Mouse (Mus musculus) lung, postnatal 0 days (tissue): ENCODE data around the gene Lifr. TPM values are rescaled to one million over a fixed set of nuclear protein-coding genes. Genes with fewer than 3 reads are reported as not detected.

Experiments used
- ATAC-seq: fragments of 200-750 bp; cut with Nextera tagmentation; 2 replicates; pipeline ENCODE4 v1.8.0; 2017; ENCODE audit warnings: moderate library complexity
- DNase-seq: peaks from one replicate; pipeline ENCODE4 v3.0.0-alpha.2; 2016; ENCODE audit warnings: low spot score
- H3K27ac ChIP-seq: fragments of 300-500 bp; sonication (generic); 2 replicates; pipeline ENCODE4 v1.5.1; 2014; ENCODE audit warnings: antibody characterized with exemption, mild to moderate bottlenecking, low read length, mixed read lengths
- H3K27me3 ChIP-seq: fragments of 300-500 bp; sonication (generic); replicated peaks from 2 replicates; pipeline ENCODE4 v1.6.1; 2014; ENCODE audit warnings: low read length, mixed read lengths; ENCODE audit not compliant: insufficient read depth
- H3K36me3 ChIP-seq: fragments of 300-500 bp; sonication (generic); 2 replicates; pipeline ENCODE4 v1.6.1; 2014; ENCODE audit warnings: low read length, mixed read lengths; ENCODE audit not compliant: insufficient read depth
- H3K4me1 ChIP-seq: fragments of 300-500 bp; sonication (generic); 2 replicates; pipeline ENCODE4 v1.6.1; 2014; ENCODE audit warnings: antibody characterized with exemption, low read depth, low read length, mixed read lengths; ENCODE audit not compliant: insufficient read depth
- H3K4me2 ChIP-seq: fragments of 300-500 bp; sonication (generic); replicated peaks from 2 replicates; pipeline ENCODE4 v1.6.1; 2014; ENCODE audit warnings: low read depth, mild to moderate bottlenecking, low read length, moderate library complexity, mixed read lengths
- H3K4me3 ChIP-seq: fragments of 300-500 bp; sonication (generic); 2 replicates; pipeline ENCODE4 v1.5.1; 2014; ENCODE audit warnings: low read depth, low read length
- H3K9ac ChIP-seq: fragments of 300-500 bp; sonication (generic); replicated peaks from 2 replicates; pipeline ENCODE4 v1.6.1; 2014; ENCODE audit warnings: low read depth, mild to moderate bottlenecking
- H3K9me3 ChIP-seq: fragments of 300-500 bp; sonication (generic); 2 replicates; pipeline ENCODE4 v1.6.1; 2016; ENCODE audit warnings: low read length, mixed read lengths
- CTCF ChIP-seq: IDR thresholded peaks from 2 replicates; pipeline ENCODE4 v1.5.1; 2016; ENCODE audit warnings: antibody characterized with exemption, mild to moderate bottlenecking
- EP300 ChIP-seq: IDR thresholded peaks from 2 replicates; pipeline ENCODE4 v1.6.1; 2016; ENCODE audit warnings: antibody characterized with exemption, mild to moderate bottlenecking, control low read depth
- WGBS: fragments of 180-500 bp; shearing (Covaris S2); extraction: QIAGEN DNeasy Blood & Tissue Kit; methylation state at CpG from one replicate; pipeline ENCODE4 v1.1.7; 2014; 5-methylcytosine and 5-hydroxymethylcytosine counted together
- polyA plus RNA-seq: library from polyadenylated mRNA; unstranded; fragments of >200 nt; fragmentation: Nextera tagmentation; extraction: Ambion mirVana; gene quantifications from 2 replicates; pipeline ENCODE4 v1.2.1, GENCODE M21; 2015

The Lifr gene
- polyA plus RNA-seq, 1 experiment from 2014 or later, result 29.7 TPM

DNA sequence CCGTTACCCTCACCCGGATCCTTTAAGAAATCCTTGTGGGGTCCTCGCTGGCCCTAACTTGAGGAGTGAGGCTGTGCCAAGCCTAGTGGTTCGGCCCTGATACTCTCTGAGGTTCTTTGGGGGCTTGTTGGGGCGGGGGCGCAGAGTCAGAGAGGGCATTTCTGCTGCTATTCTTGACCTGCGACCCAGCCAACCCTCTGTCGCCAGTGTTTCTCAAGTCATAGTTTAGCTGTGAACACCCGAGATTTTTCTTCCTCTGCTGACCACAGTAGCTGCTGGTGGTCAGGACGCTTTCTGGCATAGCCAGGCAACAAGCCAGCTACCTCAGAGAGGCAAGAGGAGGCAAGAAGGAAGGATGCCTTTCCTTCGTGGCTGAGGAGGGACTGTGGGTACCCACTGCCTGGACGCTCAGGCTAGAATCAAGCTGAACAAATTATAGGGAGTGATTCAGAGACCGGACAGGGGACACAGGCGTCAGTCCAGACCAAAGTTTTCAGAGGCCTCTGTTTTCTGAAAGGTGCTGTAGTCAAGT is 25.4 kb upstream of the Lifr start:
- no peak overlapping the region for H3K4me2 ChIP-seq
- no peaks in the 10 kb centered on the region for H3K36me3 ChIP-seq
- TF ChIP-seq CTCF (no peak), EP300 (no peak)
- H3K9ac ChIP-seq, result no peak overlapping the region
- DNase-seq (no peak), ATAC-seq (no peak)
- H3K27me3 ChIP-seq, result no peaks in the 10 kb centered on the region
- no peak overlapping the region for H3K27ac ChIP-seq
- H3K9me3 ChIP-seq, result no peaks in the 10 kb centered on the region
- no peak overlapping the region for H3K4me3 ChIP-seq
- H3K4me1 ChIP-seq, result no peaks in the 10 kb centered on the region
- 83% methylated on average over 14 of the region's 14 CpGs for WGBS

DNA sequence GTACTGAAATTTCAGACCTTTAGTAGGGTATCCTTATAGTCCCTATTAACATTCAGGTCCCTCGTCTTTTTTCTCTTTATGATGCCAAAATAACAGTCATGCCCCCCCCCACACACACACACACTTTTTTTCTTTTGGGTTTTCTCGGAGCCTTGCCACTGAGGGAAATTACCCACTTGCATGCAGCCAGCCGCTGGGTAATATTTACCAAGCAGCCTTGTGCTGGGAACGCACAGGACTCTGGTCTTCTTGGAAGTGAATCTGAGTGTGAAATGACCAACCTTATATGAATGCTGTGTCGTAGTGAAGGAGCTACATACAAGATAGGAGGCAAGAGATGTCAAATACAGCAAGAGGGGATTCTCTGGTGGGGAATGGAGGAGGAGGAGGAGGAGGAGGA is 24.8 kb upstream of the Lifr start:
- DNase-seq, result no peak
- Histone ChIP-seq H3K36me3 (no peaks in the 10 kb centered on the region), H3K27ac (no peak overlapping the region), H3K4me2 (no peak overlapping the region), H3K4me3 (no peak overlapping the region), H3K9me3 (no peaks in the 10 kb centered on the region), H3K27me3 (no peaks in the 10 kb centered on the region), H3K4me1 (no peaks in the 10 kb centered on the region), H3K9ac (no peak overlapping the region)
- TF ChIP-seq CTCF (no peak), EP300 (no peak)
- WGBS, result 77% methylated on average over 5 of the region's 5 CpGs
- ATAC-seq, result no peak

DNA sequence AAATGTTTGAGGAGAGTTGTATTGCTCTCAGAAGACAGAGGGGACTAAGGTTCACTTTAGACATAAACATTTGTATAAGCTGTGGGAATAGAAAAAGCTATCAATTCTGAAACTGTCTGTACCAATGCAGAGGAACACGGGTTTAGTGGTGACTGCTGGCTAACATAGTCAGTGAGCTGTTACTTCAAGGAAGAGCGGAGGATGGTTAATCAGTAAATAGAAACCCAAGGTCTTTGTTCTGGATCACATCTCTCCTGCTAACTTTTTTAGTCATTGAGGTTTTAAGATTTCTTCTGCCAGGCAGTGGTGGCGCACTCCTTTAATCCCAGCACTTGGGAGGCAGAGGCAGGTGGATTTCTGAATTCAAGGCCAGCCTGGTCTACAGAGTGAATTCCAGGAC is 23.7 kb upstream of the Lifr start:
- TF ChIP-seq CTCF, result no peak
- Histone ChIP-seq H3K27me3 (no peaks in the 10 kb centered on the region), H3K27ac (no peak overlapping the region), H3K4me2 (no peak overlapping the region), H3K4me3 (no peak overlapping the region), H3K36me3 (no peaks in the 10 kb centered on the region), H3K9ac (no peak overlapping the region), H3K9me3 (no peaks in the 10 kb centered on the region), H3K4me1 (peaks cover 4% of the 10 kb centered on the region; the same call in 1 of the 2 replicates)
- WGBS, result 75% methylated on average over 3 of the region's 3 CpGs
- DNase-seq, result no peak
- no peak for ATAC-seq

- peaks cover 4% of the 10 kb centered on the region; the same call in 1 of the 2 replicates for H3K4me1 ChIP-seq
- ATAC-seq, result no peak
- no peak for TF ChIP-seq CTCF
- TF ChIP-seq EP300, result no peak
- H3K27ac ChIP-seq, result no peak overlapping the region
- H3K4me2 ChIP-seq, result no peak overlapping the region
- no peak for DNase-seq
- no peak overlapping the region for H3K4me3 ChIP-seq
- 73% methylated on average over 7 of the region's 7 CpGs for WGBS
- H3K9ac ChIP-seq, result no peak overlapping the region
- no peaks in the 10 kb centered on the region for H3K9me3 ChIP-seq
- H3K36me3 ChIP-seq, result no peaks in the 10 kb centered on the region
- no peaks in the 10 kb centered on the region for H3K27me3 ChIP-seq
Measured at GRCm38 (mm10) chr15:7069374-7069773, 21.0 kb upstream of the Lifr start.

DNA sequence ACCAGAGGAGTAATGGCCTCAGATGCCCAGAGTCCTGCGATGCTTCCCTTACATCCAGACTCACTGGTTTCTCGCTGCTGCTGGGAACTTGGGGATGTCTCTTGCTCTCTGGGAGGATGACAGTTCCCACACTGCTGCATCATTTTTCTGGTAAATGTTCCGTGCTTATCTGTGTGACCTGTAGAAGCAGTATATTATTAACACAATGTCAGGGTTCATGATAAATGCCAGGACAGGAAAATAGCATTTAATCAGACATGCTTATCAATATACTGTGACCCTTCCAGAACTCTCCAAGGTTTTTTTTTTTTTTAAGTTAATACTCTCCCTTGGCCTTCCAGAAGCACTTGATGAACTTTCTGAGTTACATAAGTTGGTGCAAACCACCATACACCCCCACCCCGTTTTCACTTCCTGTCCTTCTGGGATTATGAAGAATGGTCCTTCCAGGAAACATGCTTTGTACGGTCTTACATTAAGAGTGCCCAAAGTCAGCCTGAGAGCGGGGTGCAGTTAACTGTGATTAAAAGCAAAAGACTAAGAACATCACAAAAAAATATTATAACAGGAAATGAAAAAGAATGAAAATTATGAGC is 20.1 kb upstream of the Lifr start:
- Histone ChIP-seq H3K36me3 (no peaks in the 10 kb centered on the region), H3K4me3 (no peak overlapping the region), H3K9ac (no peak overlapping the region), H3K9me3 (no peaks in the 10 kb centered on the region), H3K4me2 (no peak overlapping the region), H3K27ac (no peak overlapping the region), H3K4me1 (peaks cover 4% of the 10 kb centered on the region; the same call in 1 of the 2 replicates), H3K27me3 (no peaks in the 10 kb centered on the region)
- DNase-seq (no peak), ATAC-seq (no peak)
- WGBS, result 48% methylated on average over 6 of the region's 6 CpGs
- TF ChIP-seq EP300, result no peak
- TF ChIP-seq CTCF, result no peak

GRCm38 (mm10) chr15:7073269-7073668 is 17.1 kb upstream of the Lifr start:
- H3K9me3 ChIP-seq, result no peaks in the 10 kb centered on the region
- no peak overlapping the region for H3K4me3 ChIP-seq
- TF ChIP-seq CTCF, result no peak
- TF ChIP-seq EP300, result no peak
- ATAC-seq (no peak), DNase-seq (no peak)
- 70% methylated on average over 3 of the region's 3 CpGs for WGBS
- no peak overlapping the region for H3K27ac ChIP-seq
- H3K27me3 ChIP-seq, result no peaks in the 10 kb centered on the region
- no peak overlapping the region for H3K4me2 ChIP-seq
- H3K36me3 ChIP-seq, result no peaks in the 10 kb centered on the region
- H3K9ac ChIP-seq, result no peak overlapping the region
- peaks cover 4% of the 10 kb centered on the region; the same call in 1 of the 2 replicates for H3K4me1 ChIP-seq

DNA sequence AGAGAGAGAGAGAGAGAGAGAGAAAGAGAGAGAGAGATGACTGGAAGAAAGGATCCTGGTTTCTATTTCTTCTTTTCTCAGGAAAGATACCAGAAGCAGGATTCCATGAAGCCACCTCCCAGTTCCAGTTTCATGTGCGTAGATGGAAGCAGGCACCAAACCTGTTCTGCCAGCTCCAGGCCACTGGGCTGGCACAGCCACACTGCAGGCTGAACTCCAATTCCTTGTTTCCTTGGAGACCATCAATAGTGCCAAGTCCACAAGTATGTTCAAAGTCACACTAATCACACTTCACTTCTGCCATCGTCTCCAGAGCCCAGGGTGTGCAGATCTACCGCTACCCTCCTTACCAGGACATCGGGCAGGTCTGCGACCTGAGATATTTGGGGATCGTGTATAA is 15.2 kb upstream of the Lifr start:
- DNase-seq (peak; percentile 83), ATAC-seq (peak; percentile 88)
- Histone ChIP-seq H3K9ac (no peak overlapping the region), H3K36me3 (no peaks in the 10 kb centered on the region), H3K4me3 (no peak overlapping the region), H3K9me3 (no peaks in the 10 kb centered on the region), H3K27me3 (no peaks in the 10 kb centered on the region), H3K4me1 (peaks cover 4% of the 10 kb centered on the region; the same call in 1 of the 2 replicates), H3K4me2 (no peak overlapping the region), H3K27ac (no peak overlapping the region)
- WGBS, result 58% methylated on average over 6 of the region's 6 CpGs
- TF ChIP-seq CTCF, result no peak
- no peak for TF ChIP-seq EP300
